Mouse (Mus musculus) layer of hippocampus, adult 2 months (tissue): ENCODE results near the gene Nos3. TPM values are rescaled to one million over a fixed set of nuclear protein-coding genes. Genes with fewer than 3 reads are reported as not detected.

Experiments used
- DNase-seq, 2 experiments: peaks; one replicate each; pipeline ENCODE4 v3.0.0; 2022; ENCODE audit warnings: low spot score in 2 of 2
- H3K27ac ChIP-seq: fragments of 200-600 bp; 2 replicates; pipeline ENCODE4 v1.8.1; 2022
- H3K4me3 ChIP-seq: fragments of 200-600 bp; 2 replicates; pipeline ENCODE4 v1.8.1; 2022; ENCODE audit warnings: mild to moderate bottlenecking
- CTCF ChIP-seq: fragments of 200-600 bp; conservative IDR thresholded peaks from 2 replicates; pipeline ENCODE4 v1.8.1; 2022; ENCODE audit warnings: antibody characterized with exemption, mild to moderate bottlenecking, moderate library complexity
- total RNA-seq, 2 experiments: library from RNA; stranded (reverse); gene quantifications; 2 replicates each; pipeline ENCODE4 v1.2.3; 2021

The Nos3 gene
- total RNA-seq, 2 experiments from 2014 or later = 6.6 to 7.8 TPM

GRCm38 (mm10) chr5:24424004-24424781, 59.6 kb downstream of the Nos3 start:
- no peak for TF ChIP-seq CTCF

DNA sequence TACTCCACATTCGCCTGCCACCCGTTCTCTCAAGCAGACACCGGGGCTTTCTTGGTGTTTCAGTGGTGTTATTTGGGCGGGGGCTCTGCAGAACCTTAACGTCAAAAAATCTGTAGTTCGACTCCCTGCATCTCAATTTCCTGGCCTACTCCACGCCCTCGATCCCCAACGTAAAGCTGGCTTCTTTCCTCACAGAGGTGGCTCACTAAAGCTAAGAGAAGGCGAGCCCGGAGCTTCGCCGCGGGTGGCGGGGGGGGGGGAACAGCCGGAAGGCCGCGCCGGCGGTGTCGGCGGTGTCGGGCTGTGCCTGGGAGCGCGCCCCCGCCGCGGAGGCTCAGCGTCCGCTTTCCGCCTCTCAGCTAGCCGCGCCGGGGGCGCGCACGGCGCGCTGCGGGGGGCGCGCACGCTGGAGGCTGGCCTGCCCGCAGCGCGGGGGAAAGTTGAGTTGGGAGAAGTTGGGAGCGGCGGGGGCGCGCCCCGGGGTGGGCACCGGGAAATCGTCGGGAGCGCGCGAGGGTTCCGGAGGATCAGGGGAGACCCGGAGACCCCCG, 60.3 kb downstream of the Nos3 start:
- Histone ChIP-seq H3K4me3 (peak overlapping the region; percentile 95), H3K27ac (peak overlapping the region; percentile 96)
- DNase-seq = peak; percentile 54 to 77
- no peak for TF ChIP-seq CTCF

More at GRCm38 (mm10) chr5:24424004-24424781, 59.6 kb downstream of the Nos3 start:
- H3K4me3 ChIP-seq = peak overlapping the region; percentile 95
- no peak for DNase-seq
- peak overlapping the region; percentile 96 for H3K27ac ChIP-seq

- TF ChIP-seq CTCF = peak; percentile 39
- peak overlapping the region; percentile 95 for H3K4me3 ChIP-seq
- peak overlapping the region; percentile 96 for H3K27ac ChIP-seq
- no peak for DNase-seq
Observed at GRCm38 (mm10) chr5:24425421-24426036, 60.9 kb downstream of the Nos3 start.

- TF ChIP-seq CTCF = no peak
- no peak for DNase-seq
- Histone ChIP-seq H3K4me3 (peak overlapping the region; percentile 95), H3K27ac (no peak overlapping the region)
Observed at GRCm38 (mm10) chr5:24426037-24426432, 61.4 kb downstream of the Nos3 start.

- DNase-seq = no peak
- H3K4me3 ChIP-seq = no peak overlapping the region
- H3K27ac ChIP-seq = no peak overlapping the region
- no peak for TF ChIP-seq CTCF
Observed at GRCm38 (mm10) chr5:24426556-24427284, 62.1 kb downstream of the Nos3 start.

DNA sequence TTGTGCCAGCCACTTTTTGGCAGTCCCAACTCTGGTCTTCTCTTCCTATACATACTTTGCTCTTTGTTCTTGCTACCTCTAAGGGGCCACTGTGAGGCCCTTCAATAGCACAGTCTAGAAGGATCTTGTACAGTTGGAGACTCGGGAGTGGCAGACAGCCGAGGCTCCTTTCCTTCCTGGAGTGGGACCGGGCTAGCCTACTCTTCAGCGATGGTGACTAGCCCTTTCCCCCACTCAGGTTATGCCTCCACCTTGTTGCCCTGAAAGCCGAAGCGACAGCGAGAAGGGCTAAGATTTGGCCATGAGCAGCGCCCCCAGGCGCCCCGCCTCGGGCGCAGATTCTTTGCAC, 62.6 kb downstream of the Nos3 start:
- Histone ChIP-seq H3K27ac (no peak overlapping the region), H3K4me3 (no peak overlapping the region)
- TF ChIP-seq CTCF = no peak
- DNase-seq = no peak

DNA sequence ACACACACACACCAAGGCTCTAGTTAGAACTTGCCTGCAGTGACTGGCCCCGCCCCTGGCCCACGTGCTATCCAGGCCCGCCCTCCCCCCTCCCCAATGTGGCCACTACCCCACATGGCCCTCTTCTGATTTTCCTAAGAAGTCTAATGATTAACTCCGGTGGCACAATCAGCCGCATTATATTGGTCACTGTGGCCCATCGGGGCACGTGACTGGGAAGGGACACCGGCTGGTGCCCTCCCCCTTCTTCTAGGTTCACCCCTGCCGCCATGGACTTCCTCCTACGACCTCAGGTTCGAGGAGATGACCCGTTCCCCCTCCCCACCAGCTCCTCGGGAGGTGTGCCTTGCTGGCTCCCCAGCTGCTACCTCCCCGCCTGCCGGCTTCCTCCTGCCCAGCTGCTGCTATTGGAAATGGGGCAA, 63.4 kb downstream of the Nos3 start:
- TF ChIP-seq CTCF = no peak
- H3K27ac ChIP-seq = no peak overlapping the region
- DNase-seq = no peak
- H3K4me3 ChIP-seq = no peak overlapping the region

DNA sequence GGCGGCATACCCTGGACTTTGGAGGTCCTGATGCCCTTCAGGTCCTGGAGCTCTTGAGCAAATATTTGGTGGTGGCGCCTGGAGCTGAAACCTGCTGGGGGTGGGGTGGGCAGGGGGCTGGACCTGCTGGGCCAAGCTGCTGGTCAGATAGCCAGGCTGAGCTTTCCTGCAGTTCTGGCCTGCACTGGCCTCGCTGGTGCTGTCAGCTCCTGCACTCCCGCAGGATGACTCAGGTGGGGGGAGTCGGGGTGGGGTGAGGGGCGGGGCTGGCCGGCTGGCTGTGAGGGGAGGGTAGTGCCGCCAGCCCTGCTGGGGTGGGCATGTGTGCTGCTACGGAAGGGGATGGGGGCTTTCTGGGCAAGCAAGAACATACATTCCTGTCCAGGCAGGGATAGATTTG, 64.0 kb downstream of the Nos3 start:
- TF ChIP-seq CTCF = no peak
- no peak overlapping the region for H3K27ac ChIP-seq
- DNase-seq = no peak
- no peak overlapping the region for H3K4me3 ChIP-seq

GRCm38 (mm10) chr5:24433993-24434392, 69.4 kb downstream of the Nos3 start:
- no peak for DNase-seq
- H3K4me3 ChIP-seq = no peak overlapping the region
- TF ChIP-seq CTCF = no peak
- no peak overlapping the region for H3K27ac ChIP-seq

Other genes with a start within 250 kb of the Nos3 start
- gene Nupl2, start 199.8 kb upstream of the Nos3 start, total RNA-seq = 10 to 100 TPM; 10.7 to 11.7 TPM
- 10 to 100 TPM; 21.7 to 23.6 TPM for gene Kcnh2, start 13.2 kb upstream of the Nos3 start, total RNA-seq
- gene Atg9b, start 27.3 kb downstream of the Nos3 start, total RNA-seq = 1 to 10 TPM; 3.0 to 3.2 TPM
- gene Abcb8, start 28.9 kb downstream of the Nos3 start, total RNA-seq = 10 to 100 TPM; 50.8 to 57.0 TPM
- under 1 TPM; 0.20 to 0.39 TPM for gene Asic3, start 48.6 kb downstream of the Nos3 start, total RNA-seq
- gene Cdk5, start 58.7 kb downstream of the Nos3 start, total RNA-seq = 100 to 1,000 TPM; 118 to 136 TPM
- gene Slc4a2, start 59.0 kb downstream of the Nos3 start, total RNA-seq = 10 to 100 TPM; 32.5 to 37.6 TPM
- gene Fastk, start 80.5 kb downstream of the Nos3 start, total RNA-seq = 100 to 1,000 TPM; 127 to 130 TPM
- 10 to 100 TPM; 22.2 to 22.5 TPM for gene Tmub1, start 83.0 kb downstream of the Nos3 start, total RNA-seq
- gene Agap3, start 87.4 kb downstream of the Nos3 start, total RNA-seq = 100 to 1,000 TPM; 651 to 655 TPM
- under 1 TPM in 1 of 2 experiments, not detected in 1; 0.10 TPM for gene Gbx1, start 162.4 kb downstream of the Nos3 start, total RNA-seq
- under 1 TPM in 1 of 2 experiments, not detected in 1; 0.31 TPM for gene Asb10, start 176.2 kb downstream of the Nos3 start, total RNA-seq
- not detected for gene 4931409K22Rik, start 192.0 kb downstream of the Nos3 start, total RNA-seq
- 10 to 100 TPM; 75.9 to 81.4 TPM for gene Abcf2, start 212.7 kb downstream of the Nos3 start, total RNA-seq
- gene Chpf2, start 221.9 kb downstream of the Nos3 start, total RNA-seq = 10 to 100 TPM; 63.6 to 66.7 TPM